Mouse (Mus musculus): Measurements from ENCODE around the gene Drap1.
"Not testable (repeated sequence)": the region's sequence is repeated elsewhere in the genome, so short reads cannot be mapped to it uniquely, and the experiment has no call there.

The Drap1 gene

GRCm38 (mm10) chr19:5419630-5420029, 5.1 kb downstream of the Drap1 start:
- DNase-seq (ENCODE audit: low read depth), result no peak

GRCm38 (mm10) chr19:5418750-5419466, 5.9 kb downstream of the Drap1 start:
- DNase-seq (ENCODE audit: low read depth), result no peak

- no peak for DNase-seq (ENCODE audit: low read depth)
Observed at GRCm38 (mm10) chr19:5414534-5414957, 10.2 kb downstream of the Drap1 start.

- DNase-seq (ENCODE audit: low read depth), result no peak
Observed at GRCm38 (mm10) chr19:5413840-5414239, 10.9 kb downstream of the Drap1 start.

- no peak for DNase-seq (ENCODE audit: low read depth)
Observed at GRCm38 (mm10) chr19:5411961-5412360, 12.8 kb downstream of the Drap1 start.

GRCm38 (mm10) chr19:5410641-5411040, 14.1 kb downstream of the Drap1 start:
- no peak for DNase-seq (ENCODE audit: low read depth)

GRCm38 (mm10) chr19:5409068-5409467, 15.7 kb downstream of the Drap1 start:
- DNase-seq (ENCODE audit: low read depth), result no peak

- peak; percentile 59 for DNase-seq (ENCODE audit: low read depth)
Observed at GRCm38 (mm10) chr19:5408057-5409001, 16.4 kb downstream of the Drap1 start.

GRCm38 (mm10) chr19:5407133-5407532, 17.6 kb downstream of the Drap1 start:
- DNase-seq (ENCODE audit: low read depth), result peak; percentile 92

- peak; percentile 89 for DNase-seq (ENCODE audit: low read depth)
Observed at GRCm38 (mm10) chr19:5406531-5407126, 18.1 kb downstream of the Drap1 start.

- DNase-seq (ENCODE audit: low read depth), result peak; percentile 86
Observed at GRCm38 (mm10) chr19:5405924-5406323, 18.9 kb downstream of the Drap1 start.

- no peak for DNase-seq (ENCODE audit: low read depth)
Observed at GRCm38 (mm10) chr19:5402293-5402692, 22.5 kb downstream of the Drap1 start, which contains the start of gene Tsga10ip. TSS of gene Tsga10ip (minus strand) at chr19:5402526.

GRCm38 (mm10) chr19:5401073-5401472, 23.7 kb downstream of the Drap1 start:
- DNase-seq (ENCODE audit: low read depth), result not testable (repeated sequence)

- peak; percentile 19 for DNase-seq (ENCODE audit: low read depth)
Observed at GRCm38 (mm10) chr19:5395371-5395770, 29.4 kb downstream of the Drap1 start.

GRCm38 (mm10) chr19:5394168-5394567, 30.6 kb downstream of the Drap1 start:
- no peak for DNase-seq (ENCODE audit: low read depth)

- no peak for DNase-seq (ENCODE audit: low read depth)
Observed at GRCm38 (mm10) chr19:5392892-5393291, 31.9 kb downstream of the Drap1 start.

GRCm38 (mm10) chr19:5390416-5390815, 34.4 kb downstream of the Drap1 start:
- DNase-seq (ENCODE audit: low read depth), result no peak

- peak; percentile 91 for DNase-seq (ENCODE audit: low read depth)
Observed at GRCm38 (mm10) chr19:5389647-5390046, 35.1 kb downstream of the Drap1 start.

GRCm38 (mm10) chr19:5388588-5389242, 36.1 kb downstream of the Drap1 start, which contains the start of gene Sart1:
TSS of gene Sart1 (minus strand) at chr19:5388703.
- peak; percentile 97 for DNase-seq (ENCODE audit: low read depth)

GRCm38 (mm10) chr19:5388011-5388441, 36.8 kb downstream of the Drap1 start:
- DNase-seq (ENCODE audit: low read depth), result no peak

- DNase-seq (ENCODE audit: low read depth), result no peak
Observed at GRCm38 (mm10) chr19:5384715-5385114, 40.1 kb downstream of the Drap1 start.

GRCm38 (mm10) chr19:5383326-5383725, 41.5 kb downstream of the Drap1 start:
- no peak for DNase-seq (ENCODE audit: low read depth)

Measured in induced T-regulatory cell, adult 2 months (primary cell).